Mouse (Mus musculus) spleen, adult 2 months (tissue): ENCODE measurements around the gene Trp73.

ENCODE experiments used
- CTCF ChIP-seq: fragments of 200-500 bp; IDR thresholded peaks from 2 replicates; pipeline ENCODE4 v1.5.1; 2011; ENCODE audit warnings: mild to moderate bottlenecking, inconsistent platforms; ENCODE audit not compliant: insufficient read depth, insufficient read length, insufficient replicate concordance; ENCODE audit errors: extremely low read depth
- POLR2A ChIP-seq: fragments of 200-500 bp; IDR thresholded peaks from 2 replicates; pipeline ENCODE4 v1.6.1; 2011; ENCODE audit warnings: low read depth, low read length, inconsistent platforms

GRCm38 (mm10) chr4:154025641-154026440 lies 114.2 kb downstream of the Trp73 start, which contains the start of gene Smim1:
- TF ChIP-seq POLR2A, result no peak
- peak; percentile 5; the same call in 1 of the 2 replicates for TF ChIP-seq CTCF
